Mouse (Mus musculus): Measurements from ENCODE around the gene Cptp. TPM values are rescaled to one million over a fixed set of nuclear protein-coding genes. Genes with fewer than 3 reads are reported as not detected.

The Cptp gene
- total and polyA plus RNA-seq, 3 experiments: 14.0 to 22.6 TPM; not detected in 1

- Histone ChIP-seq H3K4me3 (ENCODE audit: control insufficient read depth in 1 of 2, insufficient read depth in 1 of 2, low read depth in 2 of 2, low read length in 2 of 2) (peak within 1 kb of the TSS; percentile 84 to 90), H3K27me3 (ENCODE audit: control insufficient read depth in 1 of 2, insufficient read depth in 2 of 2, low read length in 2 of 2) (no peaks in the 10 kb centered on the region), H3K9ac (ENCODE audit: control insufficient read depth, low read depth, low read length, poor library complexity, severe bottlenecking) (peak within 1 kb of the TSS; percentile 88), H3K79me2 (ENCODE audit: control insufficient read depth, insufficient read depth, low read length, poor library complexity) (peaks cover 15% of the 10 kb centered on the region), H3K4me1 (ENCODE audit: control insufficient read depth in 1 of 2, insufficient read depth in 2 of 2, low read length in 2 of 2) (peaks cover 0 to 10% of the 10 kb centered on the region in 2 experiments; a peak in 1 of 4 replicates), H3K9me3 (replicated peaks; ENCODE audit: insufficient read depth, low read length) (no peaks in the 10 kb centered on the region), H3K27ac (ENCODE audit: control insufficient read depth, low read depth, low read length) (peak within 1 kb of the TSS; percentile 93), H3K36me3 (ENCODE audit: control insufficient read depth in 1 of 2, insufficient read depth in 2 of 2, low read length in 2 of 2) (peaks cover 0 to 7% of the 10 kb centered on the region in 2 experiments; a peak in 2 of 4 replicates)
- TF ChIP-seq TCF12 (IDR thresholded peaks at IDR 0.05; ENCODE audit: low read depth, low read length) (peak; percentile 75), MYC (IDR thresholded peaks at IDR 0.05; ENCODE audit: low read depth, low read length) (peak; percentile 85; the same call in 1 of the 2 replicates), ZC3H11A (IDR thresholded peaks at IDR 0.05; ENCODE audit: low read depth, low read length) (no peak), RCOR1 (IDR thresholded peaks at IDR 0.05; ENCODE audit: low read depth, low read length) (peak; percentile 42; the same call in 1 of the 2 replicates), UBTF (IDR thresholded peaks at IDR 0.05; ENCODE audit: borderline replicate concordance, insufficient read depth, low read depth, low read length) (0 out of 2 replicates have a peak, but pooled peaks have one; percentile 50), CTCF (IDR thresholded peaks at IDR 0.05 in 2 of 3, conservative IDR thresholded peaks at IDR 0.05 in 1 of 3; ENCODE audit: control insufficient read depth in 1 of 3, insufficient read depth in 1 of 3, low read depth in 2 of 3, low read length in 3 of 3, poor library complexity in 1 of 3, severe bottlenecking in 1 of 3) (peak; percentile 68 to 94 (median 90); a peak in 5 of 6 replicates), ETS1 (IDR thresholded peaks at IDR 0.05; ENCODE audit: low read depth, low read length) (peak; percentile 62), GABPA (IDR thresholded peaks at IDR 0.05; ENCODE audit: low read depth, low read length) (no peak), TBP (IDR thresholded peaks at IDR 0.05; ENCODE audit: low read depth, low read length) (peak; percentile 79), KAT2A (conservative IDR thresholded peaks at IDR 0.05; ENCODE audit: low read depth, low read length) (no peak; the same call in 1 of the 2 replicates), MEF2A (IDR thresholded peaks at IDR 0.05; ENCODE audit: extremely low read depth, insufficient replicate concordance, low read depth, low read length, poor library complexity, severe bottlenecking) (no peak), MXI1 (IDR thresholded peaks at IDR 0.05; ENCODE audit: low read depth, low read length) (peak; percentile 82), BHLHE40 (IDR thresholded peaks at IDR 0.05; ENCODE audit: borderline replicate concordance, low read depth, low read length) (peak; percentile 29; the same call in 1 of the 2 replicates), E2F4 (IDR thresholded peaks at IDR 0.05; ENCODE audit: borderline replicate concordance, low read depth, low read length) (0 out of 2 replicates have a peak, but pooled peaks have one; percentile 26), ELF1 (IDR thresholded peaks at IDR 0.05; ENCODE audit: low read depth, low read length) (peak; percentile 93), ZNF384 (IDR thresholded peaks at IDR 0.05; ENCODE audit: low read depth, low read length) (no peak), MAZ (IDR thresholded peaks at IDR 0.05; ENCODE audit: low read depth, low read length) (peak; percentile 82; the same call in 1 of the 2 replicates), SMC3 (IDR thresholded peaks at IDR 0.05; ENCODE audit: low read depth, low read length) (peak; percentile 51), POLR2AphosphoS2 (IDR thresholded peaks at IDR 0.05; ENCODE audit: low read length) (no peak; the same call in none of the 2 replicates), NRF1 (IDR thresholded peaks at IDR 0.05; ENCODE audit: insufficient read depth, low read depth, low read length, poor library complexity, severe bottlenecking) (0 out of 2 replicates have a peak, but pooled peaks have one; percentile 23), POLR2A (IDR thresholded peaks at IDR 0.05; ENCODE audit: control insufficient read depth in 1 of 2, insufficient read depth in 1 of 2, low read depth in 1 of 2, low read length in 2 of 2, poor library complexity in 1 of 2) (peak; percentile 66 to 84), ZMIZ1 (IDR thresholded peaks at IDR 0.05; ENCODE audit: low read depth, low read length) (no peak; the same call in 1 of the 2 replicates), USF1 (IDR thresholded peaks at IDR 0.05; ENCODE audit: low read depth, low read length) (0 out of 2 replicates have a peak, but pooled peaks have one; percentile 15), HCFC1 (IDR thresholded peaks at IDR 0.05; ENCODE audit: low read depth, low read length) (peak; percentile 92), MAX (IDR thresholded peaks at IDR 0.05; ENCODE audit: low read length) (no peak; the same call in none of the 2 replicates), NELFE (IDR thresholded peaks at IDR 0.05; ENCODE audit: low read depth, low read length) (peak; percentile 88), SIN3A (IDR thresholded peaks at IDR 0.05; ENCODE audit: low read length) (peak; percentile 83)
- peak; percentile 98 for DNase-seq (ENCODE audit: low read depth, low spot score)
Measured at GRCm38 (mm10) chr4:155831205-155831766, 38.0 kb downstream of the Cptp start, which contains the start of gene Aurkaip1. Gene Aurkaip1, plus strand, starts transcription at chr4:155831272.
